Mouse (Mus musculus) cerebellum, postnatal 36 days (tissue): ENCODE data around the gene Crocc.

Experiments used
- DNase-seq, 2 experiments: peaks; one replicate each; pipeline ENCODE4 v3.0.0; 2021 to 2022; ENCODE audit warnings: mixed read lengths in 2 of 2

Gene Crocc

GRCm38 (mm10) chr4:140984544-140984943 is 75.8 kb downstream of the Crocc start:
- no peak for DNase-seq

- DNase-seq: no peak
Measured at GRCm38 (mm10) chr4:140983442-140983841, 76.9 kb downstream of the Crocc start.

- DNase-seq: no peak
Measured at GRCm38 (mm10) chr4:140982808-140983207, 77.5 kb downstream of the Crocc start.

- no peak for DNase-seq
Measured at GRCm38 (mm10) chr4:140981605-140982004, 78.7 kb downstream of the Crocc start.

- no peak for DNase-seq
Measured at GRCm38 (mm10) chr4:140977886-140978692, 82.3 kb downstream of the Crocc start.

- no peak for DNase-seq
Measured at GRCm38 (mm10) chr4:140977278-140977677, 83.1 kb downstream of the Crocc start.

- no peak for DNase-seq
Measured at GRCm38 (mm10) chr4:140975356-140975755, 85.0 kb downstream of the Crocc start.

- DNase-seq: no peak
Measured at GRCm38 (mm10) chr4:140974408-140974807, 85.9 kb downstream of the Crocc start.

GRCm38 (mm10) chr4:140971691-140972090 is 88.7 kb downstream of the Crocc start:
- DNase-seq: no peak

- no peak for DNase-seq
Measured at GRCm38 (mm10) chr4:140967386-140968159, 92.8 kb downstream of the Crocc start.
